Mouse (Mus musculus) neural tube, embryonic 15.5 days (tissue): ENCODE measurements around the gene Dapp1. TPM values are rescaled to one million over a fixed set of nuclear protein-coding genes. Genes with fewer than 3 reads are reported as not detected.
"Not testable (repeated sequence)": the region's sequence is repeated elsewhere in the genome, so short reads cannot be mapped to it uniquely, and the experiment has no call there.

ENCODE experiments used
- ATAC-seq: fragments of 200-750 bp; cut with Nextera tagmentation; 2 replicates; pipeline ENCODE4 v1.8.0; 2017; ENCODE audit warnings: mild to moderate bottlenecking, moderate TSS enrichment, moderate library complexity; ENCODE audit not compliant: low FRiP score
- H3K27ac ChIP-seq: fragments of 300-500 bp; sonication (generic); replicated peaks from 2 replicates; pipeline ENCODE4 v1.5.1; 2015; ENCODE audit warnings: mild to moderate bottlenecking, inconsistent platforms
- H3K27me3 ChIP-seq: fragments of 300-500 bp; sonication (generic); replicated peaks from 2 replicates; pipeline ENCODE4 v1.6.1; 2015; ENCODE audit warnings: inconsistent platforms
- H3K36me3 ChIP-seq: fragments of 300-500 bp; sonication (generic); 2 replicates; pipeline ENCODE4 v1.6.1; 2015; ENCODE audit warnings: inconsistent platforms
- H3K4me1 ChIP-seq: fragments of 300-500 bp; sonication (generic); 2 replicates; pipeline ENCODE4 v1.6.1; 2015; ENCODE audit warnings: inconsistent platforms
- H3K4me2 ChIP-seq: fragments of 300-500 bp; sonication (generic); 2 replicates; pipeline ENCODE4 v1.6.1; 2015; ENCODE audit warnings: inconsistent platforms, mild to moderate bottlenecking, moderate library complexity
- H3K4me3 ChIP-seq: fragments of 300-500 bp; sonication (generic); replicated peaks from 2 replicates; pipeline ENCODE4 v1.5.1; 2015; ENCODE audit warnings: mild to moderate bottlenecking, inconsistent platforms
- H3K9ac ChIP-seq: fragments of 300-500 bp; sonication (generic); replicated peaks from 2 replicates; pipeline ENCODE4 v1.6.1; 2015; ENCODE audit warnings: mild to moderate bottlenecking, inconsistent platforms
- H3K9me3 ChIP-seq: fragments of 300-500 bp; sonication (generic); replicated peaks from 2 replicates; pipeline ENCODE4 v1.6.1; 2016; ENCODE audit warnings: inconsistent platforms
- WGBS: fragments of 180-500 bp; shearing (Covaris S2); methylation state at CpG from one replicate; pipeline ENCODE4 v1.1.7; 2015; ENCODE audit warnings: mixed read lengths; 5-methylcytosine and 5-hydroxymethylcytosine counted together
- polyA plus RNA-seq: library from polyadenylated mRNA; unstranded; fragments of >200 nt; fragmentation: Nextera tagmentation; extraction: Ambion mirVana; gene quantifications from 2 replicates; pipeline ENCODE4 v1.2.1, GENCODE M21; 2015

Gene Dapp1
- polyA plus RNA-seq, 1 experiment from 2014 or later = 1.5 TPM

- ATAC-seq = peak; percentile 69; the same call in 1 of the 2 replicates
- Histone ChIP-seq H3K4me2 (0 out of 2 replicates have a peak overlapping the region, but pooled peaks have one; percentile 4), H3K36me3 (no peaks in the 10 kb centered on the region), H3K27ac (peak overlapping the region; percentile 28), H3K9me3 (no peaks in the 10 kb centered on the region), H3K9ac (no peak overlapping the region), H3K4me3 (no peak overlapping the region), H3K4me1 (peaks cover 16% of the 10 kb centered on the region), H3K27me3 (no peaks in the 10 kb centered on the region)
- 75% methylated on average over 4 of the region's 4 CpGs for WGBS
Observed at GRCm38 (mm10) chr3:137952225-137952913, 29.0 kb downstream of the Dapp1 start.

- Histone ChIP-seq H3K27me3 (no peaks in the 10 kb centered on the region), H3K9me3 (no peaks in the 10 kb centered on the region), H3K27ac (peak overlapping the region; percentile 28), H3K4me1 (peaks cover 16% of the 10 kb centered on the region), H3K4me3 (no peak overlapping the region), H3K36me3 (no peaks in the 10 kb centered on the region), H3K4me2 (no peak overlapping the region), H3K9ac (no peak overlapping the region)
- 0 out of 2 replicates have a peak, but pooled peaks have one; percentile 9 for ATAC-seq
- WGBS = 43% methylated on average over 7 of the region's 7 CpGs
Observed at GRCm38 (mm10) chr3:137951819-137952218, 29.5 kb downstream of the Dapp1 start.

DNA sequence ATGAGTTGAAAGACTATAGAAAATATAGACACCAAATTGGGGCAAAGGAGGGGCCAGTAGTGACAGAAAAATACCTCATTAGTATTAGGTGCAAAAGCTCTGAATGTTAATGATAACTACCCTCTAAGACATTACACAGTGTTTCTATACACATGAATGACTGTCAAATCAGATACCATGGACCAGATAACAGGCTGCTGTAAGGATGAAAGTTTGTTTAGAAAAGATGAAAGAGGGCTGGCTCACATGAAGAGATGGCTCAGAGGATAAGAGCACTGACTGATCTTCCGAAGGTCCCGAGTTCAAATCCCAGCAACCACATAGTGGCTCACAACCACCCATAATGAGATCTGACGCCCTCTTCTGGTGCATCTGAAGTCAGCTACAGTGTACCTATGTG is 30.0 kb downstream of the Dapp1 start:
- not testable (repeated sequence) for H3K27me3 ChIP-seq, H3K9me3 ChIP-seq, H3K9ac ChIP-seq, H3K4me2 ChIP-seq, H3K4me3 ChIP-seq, ATAC-seq, H3K27ac ChIP-seq, H3K36me3 ChIP-seq
- H3K4me1 ChIP-seq = peaks cover 16% of the 10 kb centered on the region
- WGBS = 88% methylated on average over 3 of the region's 3 CpGs

GRCm38 (mm10) chr3:137950191-137950885 is 31.0 kb downstream of the Dapp1 start:
- Histone ChIP-seq H3K9ac (no peak overlapping the region), H3K4me3 (no peak overlapping the region), H3K4me1 (peaks cover 12% of the 10 kb centered on the region), H3K27me3 (no peaks in the 10 kb centered on the region), H3K36me3 (no peaks in the 10 kb centered on the region), H3K27ac (no peak overlapping the region), H3K4me2 (no peak overlapping the region), H3K9me3 (no peaks in the 10 kb centered on the region)
- ATAC-seq = no peak
- 79% methylated on average over 10 of the region's 10 CpGs for WGBS

GRCm38 (mm10) chr3:137947525-137947924 is 33.8 kb downstream of the Dapp1 start:
- Histone ChIP-seq H3K4me1 (peaks cover 8% of the 10 kb centered on the region), H3K36me3 (no peaks in the 10 kb centered on the region), H3K4me3 (no peak overlapping the region), H3K27me3 (no peaks in the 10 kb centered on the region), H3K27ac (no peak overlapping the region), H3K9me3 (no peaks in the 10 kb centered on the region), H3K4me2 (no peak overlapping the region), H3K9ac (no peak overlapping the region)
- WGBS = 92% methylated on average over 4 of the region's 4 CpGs
- ATAC-seq = no peak

DNA sequence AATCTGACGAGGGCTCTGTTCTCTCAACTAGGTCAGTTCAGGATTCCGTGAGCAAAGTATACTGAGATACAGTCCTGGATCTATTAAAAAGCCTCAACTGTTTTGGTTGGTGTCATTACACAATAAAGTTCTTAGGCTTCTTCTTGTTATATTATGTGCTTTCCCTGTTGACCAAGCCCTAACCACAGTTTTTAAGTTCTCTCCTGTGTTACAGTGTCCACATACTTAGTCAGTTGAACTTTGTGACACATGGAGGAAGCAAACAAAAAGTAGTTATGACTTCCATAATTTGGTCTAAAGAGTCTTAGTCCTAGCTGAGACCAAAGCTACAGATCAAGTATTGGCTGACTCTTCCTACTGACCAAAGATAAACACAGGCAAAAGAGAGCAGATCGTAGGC is 34.5 kb downstream of the Dapp1 start:
- Histone ChIP-seq H3K36me3 (no peaks in the 10 kb centered on the region), H3K9ac (no peak overlapping the region), H3K4me2 (no peak overlapping the region), H3K4me3 (no peak overlapping the region), H3K4me1 (peaks cover 1% of the 10 kb centered on the region), H3K27ac (no peak overlapping the region), H3K9me3 (no peaks in the 10 kb centered on the region), H3K27me3 (no peaks in the 10 kb centered on the region)
- WGBS = 91% methylated on average over 3 of the region's 3 CpGs
- ATAC-seq = no peak

- no peaks in the 10 kb centered on the region for H3K27me3 ChIP-seq
- H3K36me3 ChIP-seq = no peaks in the 10 kb centered on the region
- H3K4me3 ChIP-seq = no peak overlapping the region
- 89% methylated on average over 6 of the region's 6 CpGs for WGBS
- no peak overlapping the region for H3K4me2 ChIP-seq
- no peak overlapping the region for H3K9ac ChIP-seq
- no peaks in the 10 kb centered on the region for H3K9me3 ChIP-seq
- no peak for ATAC-seq
- H3K4me1 ChIP-seq = no peaks in the 10 kb centered on the region
- H3K27ac ChIP-seq = no peak overlapping the region
Observed at GRCm38 (mm10) chr3:137943737-137944154, 37.6 kb downstream of the Dapp1 start.

- Histone ChIP-seq H3K4me1 (no peaks in the 10 kb centered on the region), H3K27ac (no peak overlapping the region), H3K36me3 (no peaks in the 10 kb centered on the region), H3K9ac (no peak overlapping the region), H3K4me3 (no peak overlapping the region), H3K9me3 (no peaks in the 10 kb centered on the region), H3K27me3 (no peaks in the 10 kb centered on the region), H3K4me2 (no peak overlapping the region)
- no peak for ATAC-seq
- 92% methylated on average over 12 of the region's 12 CpGs for WGBS
Observed at GRCm38 (mm10) chr3:137942098-137942622, 39.2 kb downstream of the Dapp1 start.

- Histone ChIP-seq H3K4me2 (no peak overlapping the region), H3K9me3 (no peaks in the 10 kb centered on the region), H3K9ac (no peak overlapping the region), H3K27me3 (no peaks in the 10 kb centered on the region), H3K4me3 (no peak overlapping the region), H3K4me1 (peaks cover 4% of the 10 kb centered on the region; the same call in 1 of the 2 replicates), H3K36me3 (no peaks in the 10 kb centered on the region), H3K27ac (no peak overlapping the region)
- ATAC-seq = no peak
Observed at GRCm38 (mm10) chr3:137941555-137941954, 39.8 kb downstream of the Dapp1 start.

GRCm38 (mm10) chr3:137940757-137941156 is 40.6 kb downstream of the Dapp1 start:
- no peak for ATAC-seq
- peaks cover 5% of the 10 kb centered on the region; the same call in 1 of the 2 replicates for H3K4me1 ChIP-seq
- WGBS = 81% methylated on average over 4 of the region's 4 CpGs
- H3K27ac ChIP-seq = no peak overlapping the region
- H3K36me3 ChIP-seq = no peaks in the 10 kb centered on the region
- no peaks in the 10 kb centered on the region for H3K27me3 ChIP-seq
- no peak overlapping the region for H3K9ac ChIP-seq
- H3K9me3 ChIP-seq = no peaks in the 10 kb centered on the region
- no peak overlapping the region for H3K4me3 ChIP-seq
- H3K4me2 ChIP-seq = no peak overlapping the region

GRCm38 (mm10) chr3:137938608-137939007 is 42.7 kb downstream of the Dapp1 start:
- WGBS = 52% methylated on average over 6 of the region's 6 CpGs
- no peak overlapping the region for H3K4me3 ChIP-seq

GRCm38 (mm10) chr3:137936541-137936940 is 44.8 kb downstream of the Dapp1 start:
- no peaks in the 10 kb centered on the region for H3K9me3 ChIP-seq
- no peak overlapping the region for H3K9ac ChIP-seq
- peaks cover 9% of the 10 kb centered on the region; the same call in 1 of the 2 replicates for H3K4me1 ChIP-seq
- H3K27ac ChIP-seq = no peak overlapping the region
- no peak for ATAC-seq
- H3K4me2 ChIP-seq = no peak overlapping the region
- no peak overlapping the region for H3K4me3 ChIP-seq
- H3K36me3 ChIP-seq = peaks cover 2% of the 10 kb centered on the region
- no peaks in the 10 kb centered on the region for H3K27me3 ChIP-seq
- WGBS = 35% methylated on average over 6 of the region's 6 CpGs

More at GRCm38 (mm10) chr3:137938608-137939007, 42.7 kb downstream of the Dapp1 start:
- Histone ChIP-seq H3K27me3 (no peaks in the 10 kb centered on the region), H3K36me3 (no peaks in the 10 kb centered on the region), H3K27ac (no peak overlapping the region), H3K9me3 (no peaks in the 10 kb centered on the region), H3K4me2 (peak overlapping the region; percentile 15; the same call in 1 of the 2 replicates), H3K4me1 (peaks cover 9% of the 10 kb centered on the region; the same call in 1 of the 2 replicates), H3K9ac (no peak overlapping the region)
- ATAC-seq = peak; percentile 76; the same call in 1 of the 2 replicates
